Mouse (Mus musculus) Patski (cell line): ENCODE measurements around the gene Grcc10. TPM values are rescaled to one million over a fixed set of nuclear protein-coding genes. Genes with fewer than 3 reads are reported as not detected.

ENCODE experiments used
- ATAC-seq: fragments of 100-300 bp; one replicate; pipeline ENCODE4 v1.8.0; 2021
- CTCF ChIA-PET: fragments of 350-600 bp; sonication (Branson Sonifier 250); formaldehyde crosslinking; loops from one replicate; lab custom pipeline; 2022; ENCODE audit warnings: inconsistent platforms; lab: Charles Lee
- POLR2A ChIA-PET: fragments of 350-600 bp; sonication (Branson Sonifier 250); formaldehyde crosslinking; loops from one replicate; lab custom pipeline; 2022; ENCODE audit warnings: antibody characterized with exemption, inconsistent platforms; lab: Charles Lee
- DNase-seq: peaks from one replicate; pipeline ENCODE4 v3.0.0-alpha.2; 2011; ENCODE audit warnings: low read depth, low spot score
- H3K27me3 ChIP-seq: fragments of 371-371 bp; one replicate; pipeline ENCODE4 v1.5.1; 2021
- CTCF ChIP-seq: fragments of 100-300 bp; IDR thresholded peaks from one replicate; pipeline ENCODE4 v1.5.1; 2021
- in situ Hi-C: fragments of 300-500 bp; cut with MboI; formaldehyde crosslinking; loops from 3 replicates; pipeline ENCODE4 v1.11.1; 2018; ENCODE audit warnings: low pct_unique_long_range_greater_than_20kb, mixed read lengths
- polyA plus RNA-seq: library from polyadenylated mRNA; unstranded; gene quantifications from one replicate; pipeline ENCODE4 v1.2.3, GENCODE M21; 2021

Grcc10 gene
- polyA plus RNA-seq, 1 experiment from 2014 or later, result 270 TPM

DNA sequence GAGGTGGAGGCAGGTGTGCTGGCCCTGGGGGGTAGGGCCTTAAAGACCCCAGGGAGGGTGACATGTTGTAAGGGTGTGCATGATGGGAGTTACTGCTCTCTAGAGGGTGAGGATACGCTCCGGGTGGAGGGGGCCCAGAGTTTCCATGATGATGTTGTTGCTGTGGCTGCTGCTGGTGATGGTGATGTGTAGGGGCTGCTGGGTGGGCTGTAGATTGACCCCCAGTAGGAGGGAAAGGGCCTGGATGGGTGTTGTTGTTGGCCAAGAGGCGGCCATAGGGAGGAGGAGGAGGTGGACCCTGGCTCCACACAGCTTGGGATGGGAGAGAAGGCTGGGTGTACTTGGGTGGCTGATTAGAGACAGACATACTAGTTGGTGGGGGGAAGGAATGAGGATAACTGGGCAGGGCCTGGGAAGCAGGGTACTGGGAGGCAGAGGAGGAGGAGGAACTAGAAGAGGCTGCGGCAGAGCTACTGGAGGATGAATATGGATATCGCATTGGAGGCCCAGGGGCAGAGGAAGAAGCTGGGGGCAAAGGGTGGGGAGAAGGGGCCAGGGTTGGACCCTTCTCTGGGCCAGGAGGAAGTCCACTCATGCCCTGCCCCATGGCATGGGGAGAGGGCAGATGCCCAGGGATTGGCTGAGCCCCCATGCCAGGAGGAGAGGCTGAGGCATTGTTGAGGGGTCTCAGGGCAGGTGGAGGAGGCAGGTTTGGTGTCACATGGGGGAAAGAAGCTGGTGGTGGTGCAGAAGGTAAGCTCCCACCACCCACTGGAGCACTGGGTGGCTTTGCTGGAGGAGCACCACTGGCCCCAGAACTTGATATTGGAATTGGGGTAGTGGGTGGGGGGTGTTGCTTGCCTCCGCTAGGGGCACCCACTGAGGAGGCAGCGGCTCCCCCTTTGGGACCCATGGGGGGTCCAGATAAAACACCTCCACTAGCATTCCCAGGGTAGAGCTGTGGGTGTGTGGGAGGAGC is 5.8 kb upstream of the Grcc10 start:
- CTCF ChIA-PET, result interaction anchor here (1.2 kb wide), 1 partner anchor 106 kb away, joined by 3 read pairs; no protein-coding TSS in a partner anchor
- in situ Hi-C loops, result no loop called here
- no peak for ATAC-seq
- no peak for DNase-seq
- POLR2A ChIA-PET, result no interaction called here
- H3K27me3 ChIP-seq, result no peaks in the 10 kb centered on the region
- TF ChIP-seq CTCF, result no peak

DNA sequence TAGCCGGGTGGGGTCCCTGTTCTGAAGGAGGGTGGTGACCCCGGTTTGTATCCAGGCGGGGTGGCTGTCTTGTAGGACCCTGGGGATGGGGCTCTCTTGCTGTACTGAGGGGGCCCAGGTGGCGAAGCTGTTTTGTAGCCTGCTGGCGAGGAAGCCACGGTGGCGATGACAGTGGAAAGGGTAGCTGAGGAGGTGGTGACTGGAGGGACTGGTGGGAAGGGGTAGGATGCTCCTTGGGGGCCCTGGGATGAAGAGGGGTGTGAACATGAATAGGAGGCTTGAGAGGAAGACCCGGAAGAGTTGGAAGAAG is 5.1 kb upstream of the Grcc10 start:
- CTCF ChIA-PET, result no interaction called here
- no peak for DNase-seq
- ATAC-seq, result no peak
- POLR2A ChIA-PET, result interaction anchor here (3.6 kb wide), 1 partner anchor 12 kb away, joined by 25 read pairs; no protein-coding TSS in a partner anchor
- no peak for TF ChIP-seq CTCF
- H3K27me3 ChIP-seq, result no peaks in the 10 kb centered on the region
- in situ Hi-C loops, result no loop called here

DNA sequence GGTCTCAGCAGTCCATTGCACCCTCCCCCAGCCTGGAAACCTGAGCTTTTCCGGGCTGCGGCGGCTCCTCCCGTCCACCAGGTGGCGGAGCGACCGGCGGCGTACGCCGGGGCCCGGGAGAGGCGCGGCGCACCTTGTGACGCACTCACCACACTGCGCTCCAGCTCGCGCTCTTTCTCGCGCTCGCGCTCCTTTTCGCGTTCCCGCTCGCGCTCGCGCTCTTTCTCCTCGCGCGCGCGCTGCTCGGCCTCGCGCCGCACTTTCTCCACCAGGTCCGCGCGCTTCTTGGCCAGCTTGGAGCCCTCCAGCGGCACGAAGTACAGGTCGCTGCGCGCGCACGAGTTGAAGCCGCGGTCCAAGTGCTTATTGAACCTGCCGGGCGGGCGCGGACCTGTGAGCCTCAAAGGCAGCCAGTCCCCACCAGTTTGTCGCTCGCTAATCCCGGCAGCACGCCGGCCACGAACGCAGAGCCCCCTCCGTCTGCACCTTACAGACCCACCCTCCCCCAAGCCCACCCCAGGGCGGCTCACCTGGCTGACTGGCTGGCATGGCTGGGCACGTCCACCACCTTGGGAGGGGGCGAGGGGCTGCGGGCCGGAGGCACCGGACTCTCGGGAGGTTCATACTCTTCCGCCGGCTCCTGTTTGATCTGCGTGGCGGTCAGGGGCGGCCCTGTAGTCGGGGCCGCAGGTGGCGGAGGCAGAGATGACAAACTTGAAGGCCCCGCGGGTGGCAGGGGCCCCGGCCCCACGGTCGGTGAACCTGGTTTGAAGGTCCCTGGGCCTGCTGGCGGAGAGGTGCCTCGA is 4.5 kb upstream of the Grcc10 start:
- no peak for TF ChIP-seq CTCF
- H3K27me3 ChIP-seq, result no peaks in the 10 kb centered on the region
- in situ Hi-C loops, result no loop called here
- DNase-seq (peak; percentile 61), ATAC-seq (peak; percentile 63)
- CTCF ChIA-PET, result interaction anchor here (1.4 to 2.6 kb wide), 4 partner anchors 9 to 52 kb away, joined by 3 to 19 read pairs (median 8); partner anchors contain the start of genes Emg1, Gm45234 and Phb2
- POLR2A ChIA-PET, result interaction anchor here (1.0 to 3.6 kb wide), 4 partner anchors 10 to 63 kb away, joined by 3 to 25 read pairs (median 8); partner anchors contain the start of genes Gm45234 and Spsb2

DNA sequence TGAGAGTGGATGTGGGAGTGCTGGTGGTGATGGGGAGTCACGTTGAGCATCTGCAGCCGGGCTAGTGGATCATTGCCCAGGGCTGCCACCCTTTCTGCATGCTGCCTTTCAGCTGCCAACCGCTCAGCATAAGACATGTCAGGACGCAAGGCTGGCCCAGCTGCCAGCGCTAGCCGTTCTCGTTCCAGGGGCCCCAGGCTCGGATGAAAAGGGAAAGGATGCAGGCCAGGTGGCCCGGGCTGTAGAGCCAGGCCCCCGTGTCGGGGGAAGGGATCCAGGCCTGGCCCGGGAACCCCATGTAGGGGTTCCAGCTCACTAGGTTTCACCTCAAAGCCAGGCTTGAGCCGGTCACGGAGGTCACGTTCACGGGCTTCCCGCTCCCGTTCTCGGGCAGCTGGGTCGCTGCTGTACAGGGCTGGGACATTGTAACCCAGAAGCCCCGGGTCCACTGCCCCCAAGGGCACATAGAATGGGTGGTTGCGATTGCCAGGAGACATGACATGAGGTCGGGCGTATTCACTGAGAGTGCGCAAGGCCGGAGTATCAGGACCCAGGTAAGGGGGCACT is 3.7 kb upstream of the Grcc10 start:
- POLR2A ChIA-PET, result interaction anchor here (1.0 to 3.6 kb wide), 4 partner anchors 10 to 64 kb away, joined by 3 to 25 read pairs (median 8); partner anchors contain the start of genes Gm45234 and Spsb2
- H3K27me3 ChIP-seq, result no peaks in the 10 kb centered on the region
- no peak for ATAC-seq
- in situ Hi-C loops, result no loop called here
- CTCF ChIA-PET, result interaction anchor here (1.4 to 2.6 kb wide), 5 partner anchors 10 to 103 kb away, joined by 3 to 19 read pairs (median 4); partner anchors contain the start of genes Emg1, Gm45234 and Phb2
- no peak for DNase-seq
- TF ChIP-seq CTCF, result no peak

DNA sequence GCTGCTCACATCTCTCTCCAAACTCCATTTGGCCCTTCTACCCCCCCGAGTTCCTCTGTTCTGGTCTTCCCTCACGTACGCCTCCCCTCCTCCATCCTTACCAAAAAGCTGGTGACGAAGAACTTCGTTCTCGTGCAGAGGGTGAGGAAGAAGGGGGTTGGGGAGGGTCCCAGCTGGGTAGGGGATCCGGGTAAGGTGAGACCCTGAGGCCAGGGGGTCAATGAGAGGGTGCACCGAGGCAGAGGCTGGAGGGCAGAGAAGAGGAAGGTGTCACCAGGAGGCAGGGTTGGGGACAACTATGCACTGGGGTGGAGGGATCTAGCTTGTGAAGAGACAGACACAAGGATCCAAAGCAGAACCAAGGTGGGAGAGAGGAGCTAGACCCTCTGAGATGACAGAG is 2.5 kb upstream of the Grcc10 start:
- TF ChIP-seq CTCF, result no peak
- CTCF ChIA-PET, result interaction anchor here (0.7 to 2.6 kb wide), 7 partner anchors 12 to 102 kb away, joined by 3 to 19 read pairs (median 4); partner anchors contain the start of genes Emg1, Gm45234 and Phb2
- in situ Hi-C loops, result no loop called here
- POLR2A ChIA-PET, result interaction anchor here (1.1 to 3.6 kb wide), 2 partner anchors 15 to 85 kb away, joined by 3 to 25 read pairs; partner anchors contain the start of genes Cdca3 and Usp5
- no peak for DNase-seq
- no peak for ATAC-seq
- no peaks in the 10 kb centered on the region for H3K27me3 ChIP-seq

DNA sequence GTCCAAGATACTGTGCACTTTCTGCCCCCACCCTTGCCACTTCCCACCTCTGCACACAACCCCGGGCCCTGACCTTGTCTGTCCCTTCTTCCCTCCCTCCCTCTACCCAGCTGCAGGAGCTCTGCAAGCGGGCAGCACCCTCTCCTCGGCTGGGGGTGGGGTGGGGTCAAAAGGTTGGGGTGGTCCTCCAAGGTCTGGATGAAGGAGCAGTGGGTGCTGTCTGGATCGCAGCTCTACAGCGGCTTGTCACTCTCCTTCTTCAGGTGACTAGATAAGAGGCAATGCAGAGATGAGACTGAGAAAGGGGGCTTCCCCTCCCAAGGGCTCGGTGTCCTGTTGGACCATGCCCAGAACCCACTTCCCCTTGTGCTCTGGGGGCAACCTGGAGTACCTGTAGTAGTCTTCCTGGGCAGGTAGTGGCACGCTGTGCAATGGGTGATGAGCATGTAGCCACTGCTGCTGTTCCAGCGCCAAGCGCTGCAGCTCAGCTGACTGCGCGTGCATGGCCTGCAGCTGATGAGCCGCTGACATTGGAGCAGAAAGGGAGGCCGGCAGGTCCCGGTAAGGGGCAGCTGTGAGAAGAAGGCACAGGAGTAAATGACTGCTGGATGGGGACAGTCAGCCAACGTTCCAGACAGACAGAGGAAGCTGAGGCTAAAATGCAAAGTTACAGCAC is 1.8 kb upstream of the Grcc10 start:
- DNase-seq (no peak), ATAC-seq (no peak)
- CTCF ChIA-PET, result interaction anchor here (1.1 to 2.2 kb wide), 4 partner anchors 40 to 101 kb away, joined by 3 to 8 read pairs (median 4); no protein-coding TSS in a partner anchor
- in situ Hi-C loops, result no loop called here
- POLR2A ChIA-PET, result interaction anchor here (1.1 to 3.6 kb wide), 2 partner anchors 15 to 86 kb away, joined by 3 to 25 read pairs; partner anchors contain the start of genes Cdca3 and Usp5
- TF ChIP-seq CTCF, result no peak
- no peaks in the 10 kb centered on the region for H3K27me3 ChIP-seq

DNA sequence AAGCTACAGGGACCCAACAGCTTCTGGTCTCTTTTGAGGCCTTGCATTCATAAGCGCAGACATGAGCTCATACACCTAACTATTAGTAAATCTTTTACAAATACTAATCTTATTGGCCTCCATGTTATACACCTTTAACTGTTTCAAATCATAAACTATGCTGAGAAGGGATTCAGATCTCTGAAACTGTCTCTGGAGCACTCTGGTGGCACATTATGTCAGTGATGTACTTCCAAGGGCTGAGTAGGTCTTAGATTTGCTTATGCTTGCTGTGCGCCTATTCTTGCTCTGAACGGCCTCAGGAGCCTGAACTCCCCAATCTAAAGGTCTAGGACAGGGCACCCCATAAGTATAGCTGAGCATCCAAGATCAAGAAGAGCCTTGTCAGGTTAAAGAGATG is 668 bp upstream of the Grcc10 start:
- DNase-seq (no peak), ATAC-seq (no peak)
- POLR2A ChIA-PET, result interaction anchor here (0.8 to 2.5 kb wide), 5 partner anchors 10 to 73 kb away, joined by 3 to 15 read pairs (median 4); partner anchors contain the start of genes Atn1 and Tpi1
- no peak for TF ChIP-seq CTCF
- CTCF ChIA-PET, result interaction anchor here (0.6 to 2.2 kb wide), 6 partner anchors 11 to 100 kb away, joined by 3 to 12 read pairs (median 6); no protein-coding TSS in a partner anchor
- H3K27me3 ChIP-seq, result no peaks in the 10 kb centered on the region
- in situ Hi-C loops, result no loop called here

DNA sequence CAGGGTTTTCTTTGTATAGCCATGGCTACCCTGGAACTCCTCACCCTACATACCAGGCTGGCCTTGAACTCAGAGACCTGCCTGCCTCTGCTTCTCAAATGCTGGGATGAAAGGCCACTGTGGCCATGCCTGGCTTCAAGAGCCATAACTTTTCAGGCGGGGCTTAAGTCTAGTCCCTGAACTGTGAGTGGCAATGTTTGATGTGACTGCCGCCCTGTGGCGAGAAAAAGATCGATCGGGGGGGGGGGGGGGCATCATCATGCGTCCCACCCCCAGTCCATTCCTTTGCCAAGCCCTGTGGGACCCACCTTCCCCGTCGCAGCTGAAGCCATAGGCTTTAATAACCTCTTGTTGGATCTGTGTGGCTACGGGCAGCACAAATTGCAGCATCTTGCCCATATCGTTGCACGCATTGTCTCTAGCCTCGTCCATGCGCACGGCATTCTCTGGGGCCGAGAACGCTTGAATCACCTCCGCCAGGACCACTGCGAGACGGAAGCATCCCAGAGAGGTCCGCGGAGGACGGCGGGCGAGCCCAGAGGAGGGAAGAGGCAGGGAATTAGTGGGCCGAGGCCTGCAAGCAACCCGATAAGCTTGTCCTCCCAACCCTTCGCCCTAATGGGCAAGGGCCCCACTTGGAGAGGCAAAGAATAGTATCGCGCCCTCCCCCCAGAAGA is 825 bp downstream of the Grcc10 start:
- CTCF ChIA-PET, result interaction anchor here (0.7 to 2.2 kb wide), 7 partner anchors 18 to 99 kb away, joined by 3 to 8 read pairs (median 5); no protein-coding TSS in a partner anchor
- ATAC-seq, result peak; percentile 34
- in situ Hi-C loops, result no loop called here
- H3K27me3 ChIP-seq, result no peaks in the 10 kb centered on the region
- no peak for DNase-seq
- POLR2A ChIA-PET, result interaction anchor here (1.4 to 2.5 kb wide), 5 partner anchors 9 to 25 kb away, joined by 4 to 15 read pairs (median 6); partner anchors contain the start of gene Atn1
- TF ChIP-seq CTCF, result no peak
